7 mouse cellular contexts compared by ENCODE assay signal in genomic region chr13:98264111-98264510, GRCm38 (mm10). TPM values are rescaled to one million over a fixed set of nuclear protein-coding genes. Genes with fewer than 3 reads are reported as not detected.
A peak's percentile ranks its signal among the peaks of the same experiment; 100 is the strongest.
DNase-seq lines count a peak whose midpoint lies in the region; ATAC-seq and TF ChIP-seq lines count a peak whose summit lies in the region.

No protein-coding gene starts in this region.

- H3K36me3 ChIP-seq in testis, adult 2 months (ENCODE audit: control insufficient read depth, insufficient read depth, low read length) = peaks cover 1% of the 10 kb centered on the region
- H3K36me3 ChIP-seq in forebrain, embryonic 11.5 days (ENCODE audit: control insufficient read depth, insufficient read depth, low read length) = no peaks in the 10 kb centered on the region
- H3K36me3 ChIP-seq in liver, embryonic 12.5 days = peaks cover 35% of the 10 kb centered on the region

- TF ChIP-seq CTCF in testis, adult 2 months (IDR thresholded peaks at IDR 0.05; ENCODE audit: control insufficient read depth, insufficient read depth, insufficient replicate concordance, low read depth, low read length) = no peak

- H3K4me2 ChIP-seq in forebrain, embryonic 11.5 days (ENCODE audit: low read depth, low read length, severe bottlenecking) = peak overlapping the region; percentile 71
- H3K4me2 ChIP-seq in liver, embryonic 12.5 days = peak overlapping the region; percentile 90

- H3K27ac ChIP-seq in testis, adult 2 months (ENCODE audit: control insufficient read depth, insufficient read depth, low read depth, low read length) = peak overlapping the region; percentile 32
- H3K27ac ChIP-seq in forebrain, embryonic 11.5 days (ENCODE audit: low read depth, low read length) = no peak overlapping the region
- H3K27ac ChIP-seq in liver, embryonic 12.5 days = no peak overlapping the region

- no peaks in the 10 kb centered on the region for H3K27me3 ChIP-seq in testis, adult 2 months (ENCODE audit: control insufficient read depth, insufficient read depth, low read length)
- no peaks in the 10 kb centered on the region for H3K27me3 ChIP-seq in forebrain, embryonic 11.5 days (ENCODE audit: control insufficient read depth, insufficient read depth, low read length)
- no peaks in the 10 kb centered on the region for H3K27me3 ChIP-seq in liver, embryonic 12.5 days (replicated peaks)

- no peak for TF ChIP-seq POLR2A in testis, adult 2 months (IDR thresholded peaks at IDR 0.05; ENCODE audit: control insufficient read depth, low read depth, low read length)

- H3K9ac ChIP-seq in forebrain, embryonic 11.5 days (ENCODE audit: low read length) = peak overlapping the region; percentile 77
- H3K9ac ChIP-seq in liver, embryonic 12.5 days = peak overlapping the region; percentile 92; the same call in 1 of the 2 replicates

- peaks cover 4% of the 10 kb centered on the region for H3K4me1 ChIP-seq in testis, adult 2 months (ENCODE audit: control insufficient read depth, insufficient read depth, low read length)
- peaks cover 9% of the 10 kb centered on the region; the same call in 1 of the 2 replicates for H3K4me1 ChIP-seq in forebrain, embryonic 11.5 days (replicated peaks; ENCODE audit: control insufficient read depth, insufficient read depth, low read length)
- H3K4me1 ChIP-seq in liver, embryonic 12.5 days = peaks cover 25% of the 10 kb centered on the region

- WGBS in forebrain, embryonic 11.5 days = 38% methylated on average over 5 of the region's 5 CpGs
- WGBS in liver, embryonic 12.5 days (ENCODE audit: insufficient replicate concordance) = 19% methylated on average over 5 of the region's 5 CpGs

- no peak for DNase-seq in testis, postnatal 10 days (ENCODE audit: low spot score)
- DNase-seq in forebrain, embryonic 11.5 days (ENCODE audit: low spot score) = no peak
- no peak for DNase-seq in adrenal gland, postnatal 4 days (ENCODE audit: low spot score in 2 of 2)
- DNase-seq in left cerebral cortex, adult 9 months (ENCODE audit: low spot score in 2 of 2) = no peak
- DNase-seq in spleen, postnatal 36 days (ENCODE audit: low spot score in 2 of 2) = no peak

- H3K4me3 ChIP-seq in testis, adult 2 months (ENCODE audit: control insufficient read depth, low read depth, low read length) = peak overlapping the region; percentile 100
- peak overlapping the region; percentile 76 for H3K4me3 ChIP-seq in forebrain, embryonic 11.5 days (ENCODE audit: low read depth, low read length)
- peak overlapping the region; percentile 93 for H3K4me3 ChIP-seq in liver, embryonic 12.5 days

- no peaks in the 10 kb centered on the region for H3K9me3 ChIP-seq in forebrain, embryonic 11.5 days (ENCODE audit: control insufficient read depth, low read length)
- no peaks in the 10 kb centered on the region for H3K9me3 ChIP-seq in liver, embryonic 12.5 days (replicated peaks)

- ATAC-seq in forebrain, embryonic 11.5 days (replicated peaks; ENCODE audit: low FRiP score) = no peak
- ATAC-seq in liver, embryonic 12.5 days = no peak

RNA-seq across cellular contexts. Expression of gene Ankra2, which starts 1.2 kb away (rescaled TPM):
- polyA plus RNA-seq in testis, adult 2 months (2012; rRNA removed) = 18.5 and 22.2 TPM in 2 replicates
- 30.2 and 33.3 TPM in 2 replicates for polyA plus RNA-seq in forebrain, embryonic 11.5 days (2014; fragmentation: Nextera tagmentation; extraction: Ambion mirVana)
- polyA plus RNA-seq in liver, embryonic 12.5 days (2016; fragmentation: Nextera tagmentation; extraction: Ambion mirVana) = 11.6 and 11.7 TPM in 2 replicates
- total RNA-seq in adrenal gland, postnatal 4 days (2021) = 10 to 100 TPM; 35.3 to 36.2 TPM

RNA-seq across cellular contexts. Expression of gene Utp15, which starts 1.3 kb away (rescaled TPM):
- polyA plus RNA-seq in testis, adult 2 months (2012; rRNA removed) = 3.3 and 3.4 TPM in 2 replicates
- 43.0 and 46.5 TPM in 2 replicates for polyA plus RNA-seq in forebrain, embryonic 11.5 days (2014; fragmentation: Nextera tagmentation; extraction: Ambion mirVana)
- polyA plus RNA-seq in liver, embryonic 12.5 days (2016; fragmentation: Nextera tagmentation; extraction: Ambion mirVana) = 26.9 and 28.4 TPM in 2 replicates
- 10 to 100 TPM; 26.0 to 29.6 TPM for total RNA-seq in adrenal gland, postnatal 4 days (2021)

RNA-seq across cellular contexts. Expression of gene Gm21976, which starts 15.6 kb away (rescaled TPM):
- polyA plus RNA-seq in testis, adult 2 months (2012; rRNA removed) = 0.36 and 0.49 TPM in 2 replicates
- not detected in 2 replicates for polyA plus RNA-seq in forebrain, embryonic 11.5 days (2014; fragmentation: Nextera tagmentation; extraction: Ambion mirVana)
- polyA plus RNA-seq in liver, embryonic 12.5 days (2016; fragmentation: Nextera tagmentation; extraction: Ambion mirVana) = not detected in 2 replicates
- total RNA-seq in adrenal gland, postnatal 4 days (2021) = not detected

RNA-seq across cellular contexts. Expression of gene Btf3, which starts 52.7 kb away (rescaled TPM):
- polyA plus RNA-seq in testis, adult 2 months (2012; rRNA removed) = 423 and 429 TPM in 2 replicates
- polyA plus RNA-seq in forebrain, embryonic 11.5 days (2014; fragmentation: Nextera tagmentation; extraction: Ambion mirVana) = 697 and 773 TPM in 2 replicates
- polyA plus RNA-seq in liver, embryonic 12.5 days (2016; fragmentation: Nextera tagmentation; extraction: Ambion mirVana) = 552 and 568 TPM in 2 replicates
- total RNA-seq in adrenal gland, postnatal 4 days (2021) = 100 to 1,000 TPM; 464 TPM

RNA-seq across cellular contexts. Expression of gene Arhgef28, which starts 57.9 kb away (rescaled TPM):
- 0.67 and 1.2 TPM in 2 replicates for polyA plus RNA-seq in testis, adult 2 months (2012; rRNA removed)
- polyA plus RNA-seq in forebrain, embryonic 11.5 days (2014; fragmentation: Nextera tagmentation; extraction: Ambion mirVana) = 6.3 and 8.0 TPM in 2 replicates
- 0.85 and 1.2 TPM in 2 replicates for polyA plus RNA-seq in liver, embryonic 12.5 days (2016; fragmentation: Nextera tagmentation; extraction: Ambion mirVana)
- total RNA-seq in adrenal gland, postnatal 4 days (2021) = 10 to 100 TPM; 31.2 to 47.6 TPM
